Mouse (Mus musculus): ENCODE measurements around the gene Ocrl. TPM values are rescaled to one million over a fixed set of nuclear protein-coding genes. Genes with fewer than 3 reads are reported as not detected.

Gene Ocrl
- polyA plus RNA-seq (2021; fragmentation: Nextera tagmentation), result 9.9 and 10.3 TPM in 2 replicates
- long read RNA-seq, experiment 1, full-length matches to known transcripts, result 15 of 35 reads
- long read RNA-seq, experiment 1, partial matches to known transcripts, result 5 of 35 reads
- long read RNA-seq, experiment 1, other reads (novel, unspliced or antisense), result 15 of 35 reads
- long read RNA-seq, experiment 2, partial matches to known transcripts, result 0 of 15 reads
- long read RNA-seq, experiment 2, other reads (novel, unspliced or antisense), result 15 of 15 reads

GRCm38 (mm10) chrX:47912306-47912792 is at the start of gene Ocrl:
Gene Ocrl, plus strand, starts transcription at chrX:47912387.

GRCm38 (mm10) chrX:47892431-47893024 is 19.7 kb upstream of the Ocrl start, which contains the start of gene Smarca1:
Gene Smarca1, minus strand, starts transcription at chrX:47892974.

Other genes starting within 250 kb of the Ocrl start
- 7.1 and 15.0 TPM in 2 replicates for gene Smarca1, start 19.4 kb upstream of the Ocrl start, polyA plus RNA-seq (2021; fragmentation: Nextera tagmentation)
- 22.9 and 31.7 TPM in 2 replicates for gene Apln, start 122.5 kb downstream of the Ocrl start, polyA plus RNA-seq (2021; fragmentation: Nextera tagmentation)
- gene Xpnpep2, start 196.3 kb downstream of the Ocrl start, polyA plus RNA-seq (2021; fragmentation: Nextera tagmentation), result 0.16 and 0.47 TPM in 2 replicates
- gene Sash3, start 234.0 kb downstream of the Ocrl start, polyA plus RNA-seq (2021; fragmentation: Nextera tagmentation), result 1.5 and 1.9 TPM in 2 replicates

Measured in left cerebral cortex, adult 6 months (tissue).